Mouse (Mus musculus): ENCODE measurements around the gene 4930564D02Rik. TPM values are rescaled to one million over a fixed set of nuclear protein-coding genes. Genes with fewer than 3 reads are reported as not detected.

4930564D02Rik gene
- polyA plus RNA-seq, 1 experiment from 2014 or later = not detected

DNA sequence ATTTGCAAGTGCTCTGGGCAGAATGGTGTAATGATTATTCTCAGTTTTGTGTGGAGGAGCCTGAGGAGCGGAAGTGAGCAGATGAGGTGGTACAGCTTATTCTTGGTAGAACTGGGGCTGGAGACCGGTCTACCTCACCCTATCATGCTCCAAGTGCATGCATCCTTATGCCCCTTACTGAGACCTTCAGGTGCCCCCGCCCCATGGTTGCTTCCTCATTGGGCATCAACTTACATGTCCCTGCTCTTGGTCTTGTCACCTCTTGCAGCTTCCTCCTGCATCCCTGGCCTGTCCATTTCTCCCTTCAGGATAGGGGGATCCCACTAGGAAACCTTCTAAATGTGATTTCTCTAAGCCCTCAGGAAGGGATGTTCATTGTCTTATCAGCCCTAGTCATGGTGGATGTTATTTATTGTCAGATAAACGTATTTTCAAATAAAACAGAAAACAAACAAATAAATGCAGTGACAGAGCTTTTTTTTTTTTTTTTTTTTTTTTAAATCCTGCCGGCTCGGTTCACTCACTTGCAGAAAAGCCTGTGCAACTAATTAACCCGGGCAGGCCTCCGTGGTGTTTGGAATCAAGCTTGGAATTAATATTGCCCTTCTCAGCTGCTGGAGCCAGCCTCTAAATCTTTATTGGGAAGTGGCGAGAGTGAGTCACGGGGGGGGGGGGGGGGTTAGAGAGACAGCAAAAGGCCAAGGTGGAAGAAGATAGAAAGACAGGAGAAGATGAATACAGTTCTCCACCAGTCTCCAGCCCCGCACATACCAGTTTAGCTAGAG lies 26.3 kb downstream of the 4930564D02Rik start:
- Histone ChIP-seq H3K9me3 (no peaks in the 10 kb centered on the region), H3K4me2 (replicated peaks) (no peak overlapping the region), H3K9ac (no peak overlapping the region), H3K36me3 (no peaks in the 10 kb centered on the region), H3K27ac (no peak overlapping the region), H3K4me1 (peaks cover 9% of the 10 kb centered on the region; the same call in 1 of the 2 replicates), H3K4me3 (no peak overlapping the region), H3K27me3 (no peaks in the 10 kb centered on the region)
- no peak for ATAC-seq (ENCODE audit: low FRiP score, low read depth)
- 49% methylated on average over 11 of the region's 11 CpGs for WGBS

DNA sequence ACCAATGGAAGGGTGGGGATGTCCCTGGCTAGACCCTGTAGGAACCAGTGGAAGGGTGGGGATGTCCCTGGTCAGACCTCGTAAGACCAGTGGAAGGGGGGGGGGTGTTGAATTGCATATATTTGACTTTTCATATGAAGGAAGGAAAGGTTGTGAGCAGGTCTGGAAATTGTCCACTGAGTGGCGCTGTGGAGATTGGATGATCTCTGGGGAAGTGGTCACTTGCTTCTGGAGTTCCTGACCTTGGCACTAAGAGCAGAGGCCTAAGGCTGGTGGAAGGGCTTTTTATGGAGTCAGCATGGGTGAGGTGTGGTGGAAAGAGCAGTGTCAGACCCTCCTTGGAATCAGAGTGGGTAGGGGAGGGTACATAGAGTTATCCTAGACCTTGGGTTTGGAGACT lies 27.8 kb downstream of the 4930564D02Rik start:
- no peak for ATAC-seq (ENCODE audit: low FRiP score, low read depth)
- Histone ChIP-seq H3K27ac (no peak overlapping the region), H3K9ac (no peak overlapping the region), H3K27me3 (no peaks in the 10 kb centered on the region), H3K4me3 (no peak overlapping the region), H3K9me3 (no peaks in the 10 kb centered on the region), H3K4me1 (peaks cover 9% of the 10 kb centered on the region; the same call in 1 of the 2 replicates), H3K36me3 (no peaks in the 10 kb centered on the region), H3K4me2 (replicated peaks) (no peak overlapping the region)
- WGBS = 68% methylated on average over 2 of the region's 2 CpGs

- no peak overlapping the region for H3K4me2 ChIP-seq (replicated peaks)
- 82% methylated on average over 5 of the region's 5 CpGs for whole genome bisulfite sequencing
These were observed 28.4 kb downstream of the 4930564D02Rik start for GRCm38 (mm10) chr3:105095026-105095425.

DNA sequence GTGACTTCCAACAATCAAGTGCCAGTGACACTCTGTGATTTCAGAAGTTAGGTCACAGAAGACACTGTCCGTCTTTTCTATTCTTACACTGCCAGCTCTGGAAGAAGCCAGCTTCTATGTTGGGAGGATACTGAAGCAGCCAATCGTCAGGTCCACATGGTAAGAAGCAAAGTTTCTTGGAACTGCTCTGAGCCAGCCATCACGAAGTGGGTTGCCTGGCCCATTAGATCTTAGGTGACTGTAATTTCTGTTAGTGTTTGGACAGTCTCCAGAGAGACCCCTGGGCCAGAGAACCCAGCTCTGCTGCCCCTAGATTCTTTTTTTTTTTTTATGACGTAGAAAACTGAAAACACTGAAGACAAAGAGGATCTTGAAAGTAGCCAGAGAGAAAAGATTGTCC lies 30.9 kb downstream of the 4930564D02Rik start:
- Histone ChIP-seq H3K4me2 (replicated peaks) (no peak overlapping the region), H3K4me1 (peaks cover 17% of the 10 kb centered on the region; the same call in 1 of the 2 replicates), H3K36me3 (no peaks in the 10 kb centered on the region), H3K27me3 (no peaks in the 10 kb centered on the region), H3K9ac (no peak overlapping the region), H3K27ac (no peak overlapping the region), H3K9me3 (no peaks in the 10 kb centered on the region), H3K4me3 (no peak overlapping the region)
- 78% methylated on average over 4 of the region's 4 CpGs for WGBS
- no peak for ATAC-seq (ENCODE audit: low FRiP score, low read depth)

More at GRCm38 (mm10) chr3:105095026-105095425, 28.4 kb downstream of the 4930564D02Rik start:
- Histone ChIP-seq H3K27me3 (no peaks in the 10 kb centered on the region), H3K27ac (no peak overlapping the region), H3K9me3 (no peaks in the 10 kb centered on the region), H3K9ac (no peak overlapping the region), H3K4me1 (peaks cover 15% of the 10 kb centered on the region; the same call in 1 of the 2 replicates), H3K4me3 (no peak overlapping the region), H3K36me3 (no peaks in the 10 kb centered on the region)
- no peak for ATAC-seq (ENCODE audit: low FRiP score, low read depth)

DNA sequence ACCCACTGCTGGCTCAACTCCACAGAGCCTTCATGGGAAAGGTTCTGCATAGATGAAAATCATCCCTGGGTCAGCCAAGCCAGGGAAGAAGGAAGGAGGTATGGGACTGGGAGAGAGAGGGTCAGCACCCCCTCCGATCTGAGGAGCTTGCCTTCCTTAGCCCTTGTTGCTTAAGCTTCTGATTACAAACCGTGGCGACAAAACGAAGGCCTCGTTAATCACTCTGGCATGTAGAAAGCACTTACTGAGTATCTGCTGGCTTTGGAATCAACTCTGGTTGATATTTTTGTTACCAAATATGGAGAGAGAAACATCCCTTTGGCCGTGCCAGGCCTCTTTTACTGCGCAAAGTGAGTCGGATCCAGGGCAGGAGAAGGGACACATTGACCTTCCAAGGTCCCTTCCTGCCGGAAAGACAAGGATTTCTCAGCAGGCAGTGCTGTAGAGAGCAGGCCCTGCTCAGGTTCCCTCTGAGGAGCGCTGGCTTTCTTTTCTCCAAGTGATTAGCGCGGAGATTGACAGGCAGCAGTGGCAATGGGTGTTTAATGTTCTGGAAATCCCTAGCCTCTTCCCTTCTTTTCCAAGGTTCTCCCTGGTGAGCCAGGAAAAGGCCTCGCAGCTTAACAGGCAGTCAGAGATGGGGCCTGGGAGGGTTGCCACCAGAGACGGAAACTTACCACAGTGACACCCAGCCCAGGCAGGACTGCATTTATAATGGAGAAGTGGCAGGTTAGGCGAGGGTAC lies 33.1 kb downstream of the 4930564D02Rik start:
- 32% methylated on average over 15 of the region's 15 CpGs for WGBS
- H3K9ac ChIP-seq = no peak overlapping the region
- no peaks in the 10 kb centered on the region for H3K36me3 ChIP-seq
- no peak overlapping the region for H3K27ac ChIP-seq
- H3K27me3 ChIP-seq = no peaks in the 10 kb centered on the region
- 0 out of 2 replicates have a peak, but pooled peaks cover 10% of the 10 kb centered on the region for H3K4me1 ChIP-seq
- no peak overlapping the region for H3K4me2 ChIP-seq (replicated peaks)
- ATAC-seq (ENCODE audit: low FRiP score, low read depth) = no peak
- no peak overlapping the region for H3K4me3 ChIP-seq
- H3K9me3 ChIP-seq = no peaks in the 10 kb centered on the region

DNA sequence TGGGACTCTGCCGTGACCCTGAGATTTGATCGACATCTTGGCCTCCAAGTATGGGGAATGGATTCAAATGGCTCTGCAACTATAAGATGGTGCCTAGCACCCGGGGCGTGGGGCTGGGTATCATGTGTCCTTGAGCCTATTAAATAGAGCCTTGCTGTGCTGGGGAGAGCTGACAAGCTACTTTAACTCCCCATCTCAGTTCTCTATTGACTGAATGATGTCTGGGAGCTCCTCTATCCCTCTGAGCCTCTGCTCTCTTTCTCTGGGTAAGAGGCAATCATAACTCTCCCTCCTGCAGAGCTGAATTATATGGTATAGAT lies 33.6 kb downstream of the 4930564D02Rik start:
- H3K4me1 ChIP-seq = 0 out of 2 replicates have a peak, but pooled peaks cover 10% of the 10 kb centered on the region
- no peak overlapping the region for H3K4me2 ChIP-seq (replicated peaks)
- 68% methylated on average over 4 of the region's 4 CpGs for WGBS
- no peak for ATAC-seq (ENCODE audit: low FRiP score, low read depth)
- no peak overlapping the region for H3K4me3 ChIP-seq
- H3K27ac ChIP-seq = no peak overlapping the region
- no peak overlapping the region for H3K9ac ChIP-seq
- H3K9me3 ChIP-seq = no peaks in the 10 kb centered on the region
- no peaks in the 10 kb centered on the region for H3K27me3 ChIP-seq
- no peaks in the 10 kb centered on the region for H3K36me3 ChIP-seq

- 89% methylated on average over 4 of the region's 4 CpGs for WGBS
- H3K36me3 ChIP-seq = no peaks in the 10 kb centered on the region
- no peak for ATAC-seq (ENCODE audit: low FRiP score, low read depth)
- no peaks in the 10 kb centered on the region for H3K9me3 ChIP-seq
- H3K4me3 ChIP-seq = no peak overlapping the region
- no peaks in the 10 kb centered on the region for H3K4me1 ChIP-seq
- no peak overlapping the region for H3K27ac ChIP-seq
- H3K27me3 ChIP-seq = no peaks in the 10 kb centered on the region
- H3K4me2 ChIP-seq (replicated peaks) = no peak overlapping the region
- no peak overlapping the region for H3K9ac ChIP-seq
These were observed 39.2 kb downstream of the 4930564D02Rik start for GRCm38 (mm10) chr3:105105827-105106226.

GRCm38 (mm10) chr3:105113859-105114258 lies 47.2 kb downstream of the 4930564D02Rik start:
- no peaks in the 10 kb centered on the region for H3K36me3 ChIP-seq
- H3K4me3 ChIP-seq = no peak overlapping the region
- no peak for ATAC-seq (ENCODE audit: low FRiP score, low read depth)
- H3K4me2 ChIP-seq (replicated peaks) = no peak overlapping the region
- 87% methylated on average over 4 of the region's 4 CpGs for WGBS
- H3K9me3 ChIP-seq = no peaks in the 10 kb centered on the region
- peaks cover 12% of the 10 kb centered on the region for H3K4me1 ChIP-seq
- H3K27ac ChIP-seq = no peak overlapping the region
- H3K9ac ChIP-seq = no peak overlapping the region
- H3K27me3 ChIP-seq = no peaks in the 10 kb centered on the region

DNA sequence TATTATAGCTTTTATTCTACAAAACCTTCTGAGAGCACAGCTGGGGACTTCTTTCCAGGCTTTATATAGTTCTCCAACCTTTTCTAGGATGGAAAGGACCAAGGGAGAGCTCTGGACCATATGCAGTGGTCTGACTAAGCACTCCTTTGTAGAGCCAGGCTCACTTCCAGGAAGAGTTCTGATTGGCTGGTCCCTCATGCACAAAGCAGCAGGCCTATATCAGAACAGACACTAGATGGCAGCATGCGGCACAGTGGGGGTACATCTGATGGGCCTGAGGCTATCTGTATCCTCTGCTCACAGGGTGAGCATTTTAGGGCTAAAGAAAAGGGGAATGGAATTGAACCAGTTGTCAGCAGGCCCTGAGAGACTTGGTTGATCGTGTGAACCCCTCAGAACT lies 47.6 kb downstream of the 4930564D02Rik start:
- ATAC-seq (ENCODE audit: low FRiP score, low read depth) = peak; percentile 66; the same call in 1 of the 2 replicates
- no peak overlapping the region for H3K9ac ChIP-seq
- no peak overlapping the region for H3K27ac ChIP-seq
- no peaks in the 10 kb centered on the region for H3K27me3 ChIP-seq
- H3K4me1 ChIP-seq = peaks cover 12% of the 10 kb centered on the region
- WGBS = 38% methylated on average over 2 of the region's 2 CpGs
- no peak overlapping the region for H3K4me2 ChIP-seq (replicated peaks)
- H3K4me3 ChIP-seq = no peak overlapping the region
- H3K36me3 ChIP-seq = no peaks in the 10 kb centered on the region
- H3K9me3 ChIP-seq = no peaks in the 10 kb centered on the region

GRCm38 (mm10) chr3:105116596-105116995 lies 50.0 kb downstream of the 4930564D02Rik start:
- H3K27me3 ChIP-seq = no peaks in the 10 kb centered on the region
- no peak overlapping the region for H3K9ac ChIP-seq
- H3K4me1 ChIP-seq = peaks cover 12% of the 10 kb centered on the region
- 86% methylated on average over 4 of the region's 4 CpGs for WGBS
- H3K9me3 ChIP-seq = no peaks in the 10 kb centered on the region
- no peak for ATAC-seq (ENCODE audit: low FRiP score, low read depth)
- peak overlapping the region; percentile 39; the same call in 1 of the 2 replicates for H3K27ac ChIP-seq
- H3K4me3 ChIP-seq = no peak overlapping the region
- no peak overlapping the region for H3K4me2 ChIP-seq (replicated peaks)
- no peaks in the 10 kb centered on the region for H3K36me3 ChIP-seq

GRCm38 (mm10) chr3:105123776-105124175 lies 57.1 kb downstream of the 4930564D02Rik start:
- Histone ChIP-seq H3K27ac (no peak overlapping the region), H3K9ac (no peak overlapping the region), H3K4me1 (peaks cover 15% of the 10 kb centered on the region), H3K9me3 (no peaks in the 10 kb centered on the region), H3K4me2 (replicated peaks) (no peak overlapping the region), H3K27me3 (no peaks in the 10 kb centered on the region), H3K4me3 (no peak overlapping the region), H3K36me3 (no peaks in the 10 kb centered on the region)
- WGBS = 80% methylated on average over 3 of the region's 3 CpGs
- no peak for ATAC-seq (ENCODE audit: low FRiP score, low read depth)

DNA sequence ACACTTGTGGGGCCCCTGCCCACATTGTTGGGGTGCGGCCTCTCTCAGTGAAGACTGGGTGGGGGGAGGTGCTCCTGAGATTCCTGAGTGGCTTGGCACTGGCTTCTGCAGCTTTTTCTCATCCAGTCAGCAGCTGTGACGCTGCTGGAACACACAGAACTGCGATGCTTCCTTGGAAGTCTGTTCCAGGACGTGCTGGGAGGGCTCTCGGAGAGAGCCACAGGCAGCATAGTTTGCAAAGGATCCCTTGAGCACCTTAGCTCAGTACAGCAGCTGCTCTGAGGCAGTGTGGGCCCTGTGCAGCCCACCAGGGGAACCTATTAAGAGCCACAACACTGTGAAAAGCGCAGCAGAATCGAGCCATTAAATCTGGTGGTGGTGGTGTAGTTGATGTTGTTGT lies 61.2 kb downstream of the 4930564D02Rik start:
- Histone ChIP-seq H3K9ac (peak overlapping the region; percentile 39; the same call in 1 of the 2 replicates), H3K9me3 (no peaks in the 10 kb centered on the region), H3K4me3 (no peak overlapping the region), H3K4me1 (peaks cover 22% of the 10 kb centered on the region), H3K36me3 (no peaks in the 10 kb centered on the region), H3K4me2 (replicated peaks) (no peak overlapping the region; the same call in 1 of the 2 replicates), H3K27ac (peak overlapping the region; percentile 65), H3K27me3 (no peaks in the 10 kb centered on the region)
- ATAC-seq (ENCODE audit: low FRiP score, low read depth) = peak; percentile 80
- 18% methylated on average over 7 of the region's 7 CpGs for WGBS

Measured in limb, embryonic 13.5 days (tissue).